Mouse (Mus musculus): Measurements from ENCODE around the gene Srebf1. TPM values are rescaled to one million over a fixed set of nuclear protein-coding genes. Genes with fewer than 3 reads are reported as not detected.

Gene Srebf1
- polyA plus RNA-seq, 1 experiment: 49.2 TPM

GRCm38 (mm10) chr11:60240509-60240908 lies 18.1 kb upstream of the Srebf1 start:
- no peak for TF ChIP-seq CTCF (IDR thresholded peaks at IDR 0.05; ENCODE audit: low read depth, low read length)
- TF ChIP-seq POLR2A (IDR thresholded peaks at IDR 0.05; ENCODE audit: borderline replicate concordance, low read depth, low read length): no peak
- Histone ChIP-seq H3K4me1 (ENCODE audit: control insufficient read depth, insufficient read depth, low read length) (peaks cover 3% of the 10 kb centered on the region; the same call in 1 of the 2 replicates), H3K4me3 (ENCODE audit: insufficient read depth, low read length) (no peak overlapping the region), H3K27ac (ENCODE audit: insufficient read depth, low read depth, low read length) (no peak overlapping the region)

GRCm38 (mm10) chr11:60235351-60235750 lies 13.0 kb upstream of the Srebf1 start:
- peaks cover 6% of the 10 kb centered on the region; the same call in 1 of the 2 replicates for H3K4me1 ChIP-seq (ENCODE audit: control insufficient read depth, insufficient read depth, low read length)

GRCm38 (mm10) chr11:60233235-60233634 lies 10.9 kb upstream of the Srebf1 start:
- no peak for TF ChIP-seq CTCF (IDR thresholded peaks at IDR 0.05; ENCODE audit: low read depth, low read length)
- no peak for TF ChIP-seq POLR2A (IDR thresholded peaks at IDR 0.05; ENCODE audit: borderline replicate concordance, low read depth, low read length)
- Histone ChIP-seq H3K27ac (ENCODE audit: insufficient read depth, low read depth, low read length) (no peak overlapping the region), H3K4me3 (ENCODE audit: insufficient read depth, low read length) (no peak overlapping the region), H3K4me1 (ENCODE audit: control insufficient read depth, insufficient read depth, low read length) (peaks cover 6% of the 10 kb centered on the region; the same call in 1 of the 2 replicates)

More at GRCm38 (mm10) chr11:60235351-60235750, 13.0 kb upstream of the Srebf1 start:
- no peak for TF ChIP-seq CTCF (IDR thresholded peaks at IDR 0.05; ENCODE audit: low read depth, low read length)
- TF ChIP-seq POLR2A (IDR thresholded peaks at IDR 0.05; ENCODE audit: borderline replicate concordance, low read depth, low read length): no peak
- H3K4me3 ChIP-seq (ENCODE audit: insufficient read depth, low read length): no peak overlapping the region
- no peak overlapping the region for H3K27ac ChIP-seq (ENCODE audit: insufficient read depth, low read depth, low read length)

GRCm38 (mm10) chr11:60232441-60233058 lies 10.2 kb upstream of the Srebf1 start:
- Histone ChIP-seq H3K4me3 (ENCODE audit: insufficient read depth, low read length) (no peak overlapping the region), H3K4me1 (ENCODE audit: control insufficient read depth, insufficient read depth, low read length) (peaks cover 6% of the 10 kb centered on the region; the same call in 1 of the 2 replicates), H3K27ac (ENCODE audit: insufficient read depth, low read depth, low read length) (no peak overlapping the region)
- TF ChIP-seq CTCF (IDR thresholded peaks at IDR 0.05; ENCODE audit: low read depth, low read length) (no peak), POLR2A (IDR thresholded peaks at IDR 0.05; ENCODE audit: borderline replicate concordance, low read depth, low read length) (no peak)

GRCm38 (mm10) chr11:60231951-60232350 lies 9.6 kb upstream of the Srebf1 start:
- TF ChIP-seq CTCF (IDR thresholded peaks at IDR 0.05; ENCODE audit: low read depth, low read length): no peak
- TF ChIP-seq POLR2A (IDR thresholded peaks at IDR 0.05; ENCODE audit: borderline replicate concordance, low read depth, low read length): no peak
- Histone ChIP-seq H3K4me1 (ENCODE audit: control insufficient read depth, insufficient read depth, low read length) (peaks cover 6% of the 10 kb centered on the region; the same call in 1 of the 2 replicates), H3K4me3 (ENCODE audit: insufficient read depth, low read length) (no peak overlapping the region), H3K27ac (ENCODE audit: insufficient read depth, low read depth, low read length) (no peak overlapping the region)

- Histone ChIP-seq H3K4me1 (ENCODE audit: control insufficient read depth, insufficient read depth, low read length) (peaks cover 6% of the 10 kb centered on the region; the same call in 1 of the 2 replicates), H3K27ac (ENCODE audit: insufficient read depth, low read depth, low read length) (no peak overlapping the region), H3K4me3 (ENCODE audit: insufficient read depth, low read length) (no peak overlapping the region)
- no peak for TF ChIP-seq CTCF (IDR thresholded peaks at IDR 0.05; ENCODE audit: low read depth, low read length)
- no peak for TF ChIP-seq POLR2A (IDR thresholded peaks at IDR 0.05; ENCODE audit: borderline replicate concordance, low read depth, low read length)
Observed at GRCm38 (mm10) chr11:60231326-60231725, 8.9 kb upstream of the Srebf1 start.

- no peak overlapping the region for H3K27ac ChIP-seq (ENCODE audit: insufficient read depth, low read depth, low read length)
- no peak overlapping the region for H3K4me3 ChIP-seq (ENCODE audit: insufficient read depth, low read length)
- no peak for TF ChIP-seq CTCF (IDR thresholded peaks at IDR 0.05; ENCODE audit: low read depth, low read length)
- TF ChIP-seq POLR2A (IDR thresholded peaks at IDR 0.05; ENCODE audit: borderline replicate concordance, low read depth, low read length): no peak
- peaks cover 3% of the 10 kb centered on the region; the same call in 1 of the 2 replicates for H3K4me1 ChIP-seq (ENCODE audit: control insufficient read depth, insufficient read depth, low read length)
Observed at GRCm38 (mm10) chr11:60230512-60230911, 8.1 kb upstream of the Srebf1 start.

GRCm38 (mm10) chr11:60229821-60230220 lies 7.4 kb upstream of the Srebf1 start:
- peaks cover 3% of the 10 kb centered on the region for H3K4me1 ChIP-seq (ENCODE audit: control insufficient read depth, insufficient read depth, low read length)
- no peak overlapping the region for H3K27ac ChIP-seq (ENCODE audit: insufficient read depth, low read depth, low read length)
- no peak for TF ChIP-seq CTCF (IDR thresholded peaks at IDR 0.05; ENCODE audit: low read depth, low read length)
- TF ChIP-seq POLR2A (IDR thresholded peaks at IDR 0.05; ENCODE audit: borderline replicate concordance, low read depth, low read length): no peak
- no peak overlapping the region for H3K4me3 ChIP-seq (ENCODE audit: insufficient read depth, low read length)

- Histone ChIP-seq H3K4me3 (ENCODE audit: insufficient read depth, low read length) (no peak overlapping the region), H3K4me1 (ENCODE audit: control insufficient read depth, insufficient read depth, low read length) (peaks cover 16% of the 10 kb centered on the region), H3K27ac (ENCODE audit: insufficient read depth, low read depth, low read length) (no peak overlapping the region)
- no peak for TF ChIP-seq POLR2A (IDR thresholded peaks at IDR 0.05; ENCODE audit: borderline replicate concordance, low read depth, low read length)
- TF ChIP-seq CTCF (IDR thresholded peaks at IDR 0.05; ENCODE audit: low read depth, low read length): no peak
Observed at GRCm38 (mm10) chr11:60228525-60228924, 6.1 kb upstream of the Srebf1 start.

- Histone ChIP-seq H3K4me1 (ENCODE audit: control insufficient read depth, insufficient read depth, low read length) (peaks cover 32% of the 10 kb centered on the region), H3K27ac (ENCODE audit: insufficient read depth, low read depth, low read length) (no peak overlapping the region), H3K4me3 (ENCODE audit: insufficient read depth, low read length) (no peak overlapping the region)
- TF ChIP-seq CTCF (IDR thresholded peaks at IDR 0.05; ENCODE audit: low read depth, low read length): no peak
- TF ChIP-seq POLR2A (IDR thresholded peaks at IDR 0.05; ENCODE audit: borderline replicate concordance, low read depth, low read length): no peak
Observed at GRCm38 (mm10) chr11:60225874-60226273, 3.5 kb upstream of the Srebf1 start.

Data from bone marrow macrophage, adult 2 months (primary cell).